In genomic region chr7:81254579-81254978, GRCm38 (mm10) we compare ENCODE assay signal across 15 mouse cellular contexts.
"Had no signal": no experiment of that assay in that cellular context is flagged by ENCODE, and none has a peak within 500 bp of the region (broad histone marks: within the 10 kb centered on the region; RNA-seq: fewer than 3 reads in every experiment).

No protein-coding gene starts in this region.

- DNase-seq: layer of hippocampus, adult 9-11 months; left cerebral cortex, postnatal 4 days; lung, embryonic 14.5 days; lung, postnatal 10 days; lung, postnatal 4 days; midbrain, embryonic 14.5 days; thymus, postnatal 14 days had no signal

- H3K9ac ChIP-seq: limb, embryonic 13.5 days; liver, embryonic 15.5 days; lung, embryonic 14.5 days had no signal

- ATAC-seq: inflammation-experienced regulatory T-cells, adult 6 months; intestine, postnatal 0 days had no signal

- H3K4me1 ChIP-seq: limb, embryonic 13.5 days; midbrain, embryonic 10.5 days had no signal

- H3K27me3 ChIP-seq: limb, embryonic 13.5 days; liver, embryonic 15.5 days had no signal

- H3K9me3 ChIP-seq: limb, embryonic 13.5 days; liver, embryonic 15.5 days; midbrain, embryonic 10.5 days had no signal

- H3K27ac ChIP-seq: limb, embryonic 13.5 days; liver, embryonic 15.5 days; midbrain, embryonic 10.5 days; stomach, postnatal 0 days had no signal

- H3K36me3 ChIP-seq: limb, embryonic 13.5 days; liver, embryonic 15.5 days; midbrain, embryonic 10.5 days had no signal

- H3K4me3 ChIP-seq: limb, embryonic 13.5 days; liver, embryonic 15.5 days; midbrain, embryonic 10.5 days; myocyte had no signal

- H3K4me2 ChIP-seq: limb, embryonic 13.5 days; liver, embryonic 11.5 days; liver, embryonic 15.5 days; lung, embryonic 14.5 days had no signal
